Mouse (Mus musculus) kidney, postnatal 25 days (tissue): ENCODE results near the gene Itsn1.
A peak's percentile ranks its signal among the peaks of the same experiment; 100 is the strongest.

Source experiments
- DNase-seq, 2 experiments: peaks; one replicate each; pipeline ENCODE4 v3.0.0; 2021; ENCODE audit warnings: mixed read lengths in 2 of 2

Itsn1 gene

DNA sequence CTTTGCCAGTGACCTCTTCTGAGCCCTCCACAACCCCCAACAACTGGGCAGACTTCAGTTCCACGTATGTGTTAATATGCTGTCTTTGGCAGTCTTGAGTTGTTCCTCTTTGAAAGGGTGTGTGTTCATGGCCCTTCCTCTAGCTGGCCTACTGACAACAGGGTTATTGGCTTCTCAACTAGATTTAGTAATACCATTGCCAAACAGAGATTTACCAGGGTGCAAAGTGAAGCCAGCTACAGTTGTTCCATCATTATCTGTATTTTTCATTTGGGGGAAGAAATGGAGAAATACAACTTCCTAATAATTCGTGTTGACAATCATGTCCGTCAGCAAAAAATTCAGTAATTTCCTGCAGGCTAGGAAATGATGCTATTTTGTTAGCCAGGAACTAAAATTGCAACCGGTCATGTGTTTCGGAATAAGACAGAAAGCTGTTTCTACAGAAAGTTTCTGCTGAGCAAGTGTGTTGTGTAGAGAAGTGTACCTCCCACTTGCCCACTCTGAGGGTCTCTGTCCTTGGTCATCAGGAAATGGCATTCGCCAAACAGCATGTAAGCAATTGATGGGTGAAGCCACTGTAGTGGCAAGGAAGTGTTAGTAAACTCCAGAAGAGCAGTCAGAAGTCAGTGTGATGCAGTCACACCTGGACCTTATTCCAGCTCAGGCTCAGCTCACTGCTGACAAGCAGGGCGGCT is 120.0 kb downstream of the Itsn1 start:
- no peak for DNase-seq

DNA sequence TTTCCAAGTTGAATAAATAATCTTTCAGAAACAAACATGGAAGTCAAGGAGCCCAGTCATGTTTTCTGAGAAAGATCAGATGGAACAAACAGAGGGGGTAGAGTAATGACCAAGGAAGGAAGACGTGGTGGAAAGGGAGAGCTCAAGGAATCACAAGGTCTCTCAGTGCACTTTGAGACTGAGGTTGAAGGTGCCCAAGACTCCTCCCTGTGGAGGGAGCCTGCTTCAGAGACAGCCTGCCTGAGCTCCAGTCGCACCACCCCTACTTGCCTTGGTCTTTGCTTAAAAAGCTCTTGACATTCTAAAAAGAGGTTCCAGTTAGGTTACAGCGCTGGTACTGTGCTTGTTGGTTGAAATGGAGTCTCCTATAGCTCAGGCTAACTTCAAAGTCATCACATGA is 121.1 kb downstream of the Itsn1 start:
- DNase-seq, result peak in 1 of 2 experiments; percentile 56

DNA sequence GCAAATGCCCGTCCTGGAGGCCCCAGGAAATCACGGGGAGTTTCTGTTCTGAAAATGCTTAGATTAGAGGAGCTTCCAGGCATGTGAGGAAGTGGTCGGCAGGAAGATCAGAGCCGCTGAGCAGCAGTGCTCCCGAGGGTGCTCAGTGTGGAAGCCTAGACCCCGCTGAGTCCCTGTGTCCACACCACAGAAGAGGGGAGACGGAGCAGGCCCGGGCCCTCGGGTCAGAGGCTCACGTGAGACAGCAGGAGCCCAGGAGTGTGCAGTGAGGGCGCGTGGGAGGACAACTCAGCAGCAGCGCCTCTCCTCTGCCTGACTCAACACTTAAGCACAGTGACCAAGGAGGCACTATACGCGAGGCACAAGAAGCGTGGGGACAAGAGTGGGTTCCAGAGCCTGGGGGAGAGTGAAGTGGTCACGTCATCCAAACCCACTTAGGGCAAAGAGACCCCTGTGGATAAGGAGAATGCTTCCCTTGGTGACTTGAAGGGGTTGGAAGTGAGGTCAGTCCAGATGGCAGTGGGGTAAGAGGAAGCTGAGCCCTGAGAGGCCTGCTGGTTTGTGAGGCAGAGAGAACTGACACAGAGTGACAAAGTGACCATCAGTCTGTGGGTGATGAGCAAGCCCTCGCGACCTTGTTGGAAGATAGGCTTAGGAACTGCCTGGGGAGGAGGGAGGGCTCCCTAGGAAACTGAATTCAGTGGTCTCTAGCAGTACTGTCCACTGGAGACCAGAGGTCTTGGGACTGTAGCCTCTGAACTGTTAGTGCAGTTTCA is 122.6 kb downstream of the Itsn1 start:
- no peak for DNase-seq

DNA sequence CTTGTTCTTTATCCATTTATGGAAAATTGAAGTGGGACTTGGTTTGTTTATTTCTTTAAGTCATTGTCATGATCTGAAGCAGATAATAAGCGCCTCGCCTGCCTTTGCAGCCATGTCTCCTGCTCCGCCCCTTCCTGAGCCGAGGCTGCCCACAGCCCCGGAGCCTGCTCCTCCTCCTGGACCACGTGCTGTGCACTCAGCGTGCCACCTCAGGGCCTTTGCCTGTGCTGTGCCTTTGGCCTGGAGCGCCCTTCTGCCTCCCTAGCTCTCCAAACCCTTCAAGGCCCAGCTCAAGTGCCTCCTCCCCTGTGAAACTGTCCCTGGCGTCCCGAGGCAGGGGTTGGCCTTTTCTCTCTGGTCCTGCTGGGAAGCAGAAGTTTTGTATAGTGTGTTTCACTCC is 123.7 kb downstream of the Itsn1 start:
- no peak for DNase-seq

DNA sequence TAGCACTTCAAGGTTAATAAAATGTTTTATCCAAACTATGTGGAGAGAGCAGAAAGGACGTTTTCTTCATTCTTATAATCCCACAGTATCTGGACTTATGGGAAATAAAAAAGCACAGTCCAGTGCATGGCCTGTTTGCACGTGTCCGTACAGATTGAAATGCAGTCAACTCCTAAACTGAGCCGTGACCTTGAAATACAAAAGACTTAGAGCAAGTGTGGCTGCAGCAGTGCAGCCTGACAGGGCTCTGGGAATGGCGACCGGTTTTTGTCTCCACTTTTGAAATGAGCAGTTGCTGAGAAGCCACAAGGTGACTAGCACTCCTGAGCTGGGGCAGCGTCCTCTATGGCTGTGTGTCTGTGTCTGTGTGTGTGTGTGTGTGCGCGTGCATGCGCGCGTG is 124.1 kb downstream of the Itsn1 start:
- no peak for DNase-seq

DNA sequence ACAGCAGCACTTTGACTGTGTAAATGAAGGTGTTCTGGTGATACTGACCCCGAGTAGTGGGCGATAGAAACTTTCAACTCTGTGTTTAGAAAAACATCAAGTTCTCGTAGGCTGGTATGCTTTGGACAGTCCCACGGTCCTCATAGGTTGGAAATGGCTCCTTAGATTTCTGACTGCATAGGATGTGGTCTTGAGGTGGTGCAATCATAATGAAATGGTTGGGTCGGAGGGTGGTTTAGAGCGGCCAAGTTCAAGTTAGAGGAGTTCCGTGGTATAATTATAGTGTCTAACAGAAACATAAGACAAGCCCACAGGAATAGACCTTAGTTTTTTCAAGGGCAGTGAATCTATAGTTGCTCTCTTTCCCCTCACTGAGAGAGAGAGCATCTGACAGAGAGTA is 129.6 kb downstream of the Itsn1 start:
- DNase-seq, result no peak

DNA sequence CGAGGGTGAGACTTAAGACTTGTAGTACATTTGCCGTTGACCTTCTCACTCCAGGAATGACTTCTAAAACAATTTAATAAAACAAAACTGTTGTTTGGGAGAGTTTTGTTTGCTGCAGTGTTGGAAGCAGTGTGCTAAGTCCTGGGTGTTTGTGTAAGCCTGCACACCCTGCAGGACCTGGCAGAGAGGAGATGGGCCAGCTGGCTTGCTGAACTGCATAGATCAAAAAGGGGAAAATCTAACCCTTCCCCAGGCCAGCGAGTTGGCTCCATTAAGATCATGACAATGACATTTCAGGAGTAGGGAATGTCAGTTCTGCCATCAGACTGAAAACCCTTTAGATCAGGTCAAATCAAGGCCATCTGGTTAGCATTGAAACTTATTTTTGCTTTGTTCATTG is 130.1 kb downstream of the Itsn1 start:
- DNase-seq, result no peak

DNA sequence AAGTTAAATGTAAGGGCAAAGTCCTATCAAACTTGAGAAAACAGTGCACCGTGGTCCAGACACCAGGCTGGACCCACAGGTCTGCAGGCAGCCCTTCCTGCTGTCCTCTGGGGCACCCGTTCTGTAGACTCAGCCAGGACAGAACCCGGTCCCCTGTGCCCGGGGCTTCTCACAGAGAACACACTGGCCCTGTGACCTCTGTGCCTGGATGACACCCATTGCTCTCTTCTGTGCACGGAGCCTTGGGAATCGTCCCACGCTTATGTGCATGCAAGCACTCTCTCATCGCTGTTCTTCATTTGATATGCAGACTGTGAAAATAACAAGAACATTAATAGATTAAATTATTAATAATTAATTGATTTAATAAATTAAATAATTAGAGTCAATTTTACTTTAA is 130.9 kb downstream of the Itsn1 start:
- DNase-seq, result no peak

DNA sequence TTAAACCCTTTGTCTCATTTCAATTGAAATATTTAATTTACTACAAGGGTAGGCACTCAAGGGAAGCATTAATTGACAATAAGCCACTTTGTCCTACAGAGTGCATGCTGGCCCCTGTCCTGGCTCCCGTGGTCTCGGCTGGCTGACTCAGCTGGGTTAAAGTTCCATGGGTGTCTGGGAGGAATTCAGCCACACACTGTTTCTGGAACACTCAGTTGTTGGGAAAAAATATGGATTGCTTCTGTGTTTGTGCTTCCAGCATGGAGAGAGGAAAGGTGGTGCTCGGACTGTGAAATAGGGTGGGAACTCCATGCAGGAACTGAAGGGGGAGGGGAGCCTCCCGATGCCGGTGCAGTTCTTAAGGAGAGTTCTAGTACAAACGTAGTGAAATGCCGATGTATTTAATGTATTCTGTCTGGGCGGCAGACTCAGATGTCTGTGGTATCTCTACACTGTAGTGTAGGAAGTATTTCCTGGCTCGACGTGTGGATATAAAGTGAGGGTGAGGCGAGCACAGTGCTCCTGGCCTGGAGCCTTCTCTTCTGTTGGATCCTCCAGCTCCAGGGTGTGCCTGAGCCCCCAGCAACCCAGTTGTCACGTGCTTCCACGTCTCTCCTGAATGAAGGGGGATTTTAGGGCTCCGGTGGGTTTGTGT is 131.5 kb downstream of the Itsn1 start:
- peak; percentile 65 to 78 for DNase-seq

DNA sequence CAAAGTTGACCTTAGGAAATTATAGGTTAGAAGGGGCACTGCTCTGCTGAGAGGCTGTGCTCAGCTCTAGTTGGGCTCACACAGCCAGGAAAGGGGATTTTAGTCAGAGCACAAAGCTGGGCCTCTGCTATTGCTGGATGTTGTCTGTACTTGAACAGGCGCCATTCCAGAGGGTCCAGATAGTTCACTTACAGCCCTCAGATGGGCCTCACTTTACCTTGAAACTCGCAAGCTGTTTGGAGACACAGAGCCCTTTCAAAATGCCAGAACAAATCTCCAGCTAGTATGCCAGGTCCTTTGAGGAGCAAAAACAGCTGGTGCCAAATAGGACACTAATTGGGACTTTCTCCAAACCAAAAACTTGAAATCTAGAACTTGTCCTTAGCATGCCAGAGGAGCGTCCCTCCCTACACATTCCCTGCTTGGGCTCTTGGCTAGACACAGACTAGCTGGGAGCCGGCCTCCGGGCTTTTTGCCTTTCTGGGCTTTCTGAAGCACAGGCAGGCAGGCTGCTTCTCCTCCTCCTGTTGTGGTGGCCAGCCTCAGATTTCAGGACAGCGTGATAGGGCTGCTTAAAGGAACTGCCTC is 132.8 kb downstream of the Itsn1 start:
- peak; percentile 43 to 56 for DNase-seq

DNA sequence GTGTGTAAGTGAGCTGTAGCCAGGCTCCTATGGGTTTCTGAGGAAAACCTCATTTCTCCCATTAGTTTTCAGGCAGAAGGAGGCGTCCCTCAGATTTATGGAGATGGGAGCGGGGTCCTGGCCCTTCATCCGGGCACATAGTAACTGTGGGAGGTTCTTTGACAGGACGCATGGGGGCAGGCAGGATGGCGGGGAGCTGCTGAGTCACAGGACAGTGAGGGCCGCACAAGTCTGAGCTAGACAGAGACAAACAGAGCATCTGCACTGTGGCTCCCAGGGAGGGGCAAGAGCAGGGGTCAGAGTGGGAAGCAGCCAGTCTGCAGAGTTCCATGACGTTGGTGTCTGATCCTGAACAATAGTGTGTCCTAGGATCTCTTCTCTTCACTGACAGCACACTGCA is 133.8 kb downstream of the Itsn1 start:
- peak; percentile 54 to 80 for DNase-seq

DNA sequence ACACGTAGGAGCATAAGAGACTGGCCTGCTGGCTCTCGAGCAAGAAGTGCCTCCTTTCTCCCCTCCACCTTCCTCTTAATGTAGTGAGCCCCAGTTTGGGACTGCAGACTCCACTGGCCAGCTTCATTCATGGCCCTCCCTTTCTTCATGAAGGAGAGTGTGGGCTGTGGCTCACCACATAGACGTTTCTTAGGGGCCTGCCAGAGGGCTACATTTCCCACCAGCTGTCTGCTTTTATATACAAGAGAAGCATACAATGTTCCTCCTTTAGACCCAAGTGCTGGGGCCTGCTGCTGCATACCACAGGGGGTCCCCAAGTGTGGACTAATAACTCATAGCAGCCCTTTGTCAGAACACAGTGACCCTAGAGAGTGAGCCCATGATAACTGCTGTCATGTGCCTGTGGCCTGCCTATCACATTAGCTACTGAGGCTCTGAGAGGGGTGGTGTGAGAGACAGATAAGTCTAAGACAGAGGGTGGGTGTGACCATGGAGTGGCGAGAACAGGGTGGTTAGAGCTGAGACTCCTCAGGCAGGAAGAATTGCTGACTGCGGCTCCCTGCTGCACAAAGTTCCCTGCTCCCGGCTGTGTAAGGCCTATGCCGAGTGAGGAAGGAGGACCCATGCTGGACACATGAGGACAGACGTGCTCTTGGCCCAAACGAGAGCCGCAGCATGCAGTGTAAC is 135.7 kb downstream of the Itsn1 start:
- DNase-seq, result peak; percentile 30 to 69

DNA sequence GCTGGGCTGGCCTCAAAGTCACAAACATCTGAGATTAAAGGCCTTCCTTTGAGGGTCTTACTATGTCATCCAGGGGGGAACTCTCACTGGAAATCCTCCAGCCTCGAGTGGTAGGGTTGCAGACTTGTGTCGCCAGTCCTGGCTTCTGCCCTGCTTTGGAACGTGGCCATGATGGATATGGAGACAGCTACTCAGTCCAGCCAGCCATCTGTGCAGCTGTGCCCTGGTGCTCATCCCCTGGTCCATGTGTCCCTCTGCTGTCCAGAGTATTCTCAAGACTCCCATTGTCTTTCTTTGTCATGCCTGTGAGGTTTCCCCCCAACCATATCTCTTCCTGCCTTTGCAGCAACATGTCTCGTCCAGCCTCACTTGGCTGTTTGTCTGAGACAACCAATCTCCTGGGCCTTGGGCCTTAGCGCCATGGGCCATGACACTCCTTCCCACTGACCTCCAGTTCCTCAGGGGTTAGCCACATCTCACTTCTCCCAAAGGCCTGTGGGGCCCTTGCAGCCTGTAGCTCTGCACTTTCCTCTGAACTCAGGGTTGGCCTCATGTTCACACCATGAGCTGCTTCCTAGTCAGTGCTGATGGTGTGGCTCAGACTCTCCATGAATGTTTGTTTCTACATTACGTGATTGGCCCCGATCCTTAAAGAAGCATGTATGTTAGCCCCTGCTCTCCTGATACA is 136.6 kb downstream of the Itsn1 start:
- DNase-seq, result no peak

DNA sequence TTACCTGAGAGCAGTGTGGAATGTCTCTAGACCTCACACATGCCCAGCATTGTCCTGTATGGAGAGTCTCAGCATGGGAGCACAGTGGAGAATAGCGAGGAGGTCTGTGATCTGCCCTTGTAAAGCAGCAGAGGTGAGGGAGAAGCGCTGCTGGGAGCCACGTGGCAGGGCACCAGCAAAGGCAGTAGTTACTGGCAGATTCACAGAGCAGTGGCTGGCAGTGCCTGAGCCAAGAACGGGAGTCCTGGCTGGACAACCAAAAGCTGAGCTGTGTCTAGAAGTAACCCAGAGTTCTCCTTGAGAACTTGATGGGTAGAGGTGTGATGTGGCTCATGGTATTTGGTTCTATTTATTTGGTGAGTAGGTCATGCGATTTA is 137.2 kb downstream of the Itsn1 start:
- DNase-seq, result no peak

DNA sequence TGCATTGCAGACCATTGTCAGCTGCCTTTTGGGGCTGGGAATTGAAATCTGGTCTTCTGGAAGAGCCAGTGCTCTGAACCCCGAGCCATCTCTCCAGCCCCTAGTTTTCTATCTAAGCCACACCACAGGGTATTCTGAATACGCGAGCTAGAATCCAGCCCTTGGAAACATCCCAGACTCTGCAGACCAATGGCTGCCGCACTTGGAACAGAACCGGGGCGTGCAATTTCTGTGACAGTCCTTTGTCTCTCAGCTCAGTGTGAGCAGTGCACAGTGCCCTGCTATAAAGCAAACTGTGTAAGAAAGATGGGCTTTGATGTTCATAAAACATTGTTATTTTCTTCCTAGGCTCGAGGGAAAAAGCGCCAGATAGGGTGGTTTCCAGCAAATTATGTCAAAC is 138.6 kb downstream of the Itsn1 start:
- DNase-seq, result no peak

DNA sequence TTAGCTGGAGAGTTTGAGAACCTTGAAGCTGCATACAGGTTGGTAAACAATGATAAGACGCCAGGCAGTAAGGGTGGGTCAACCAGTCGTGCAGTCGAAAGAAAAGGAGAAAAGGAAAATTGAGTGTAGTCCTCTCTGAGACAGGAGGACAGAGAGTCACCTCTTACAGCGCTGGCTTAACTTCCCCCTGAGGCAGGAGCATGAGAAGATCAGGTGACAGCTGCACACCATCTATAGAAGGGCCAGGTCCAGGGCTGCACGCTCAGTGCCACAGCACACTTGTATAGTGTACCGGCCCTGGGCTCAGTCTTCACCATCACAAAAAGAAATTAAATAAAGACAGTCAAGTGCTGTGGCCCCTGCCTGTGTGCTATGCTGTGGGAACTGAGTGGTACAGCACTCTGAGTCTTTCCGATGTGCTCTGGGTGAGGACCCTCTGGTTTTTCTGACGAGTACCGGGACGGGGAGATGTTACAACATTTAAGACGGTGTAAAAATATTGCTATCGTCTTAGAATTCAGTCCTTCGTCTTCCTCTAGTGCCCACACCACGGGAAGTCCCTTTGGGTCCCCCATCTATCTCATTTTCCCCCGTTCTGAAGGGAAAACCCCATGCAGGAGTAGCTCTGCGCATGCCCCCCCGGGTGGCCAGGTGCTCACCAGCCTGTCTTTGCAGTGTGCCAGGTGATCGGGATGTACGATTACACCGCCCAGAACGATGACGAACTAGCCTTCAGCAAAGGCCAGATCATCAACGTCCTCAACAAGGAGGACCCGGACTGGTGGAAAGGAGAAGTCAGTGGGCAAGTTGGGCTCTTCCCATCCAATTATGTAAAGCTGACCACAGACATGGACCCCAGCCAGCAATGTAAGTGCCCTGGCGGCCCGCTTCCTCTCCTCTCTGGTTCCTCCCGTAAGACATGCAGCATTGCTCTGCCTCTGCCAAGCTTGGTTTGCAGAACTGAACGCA is 140.1 kb downstream of the Itsn1 start:
- DNase-seq, result peak; percentile 46 to 64

DNA sequence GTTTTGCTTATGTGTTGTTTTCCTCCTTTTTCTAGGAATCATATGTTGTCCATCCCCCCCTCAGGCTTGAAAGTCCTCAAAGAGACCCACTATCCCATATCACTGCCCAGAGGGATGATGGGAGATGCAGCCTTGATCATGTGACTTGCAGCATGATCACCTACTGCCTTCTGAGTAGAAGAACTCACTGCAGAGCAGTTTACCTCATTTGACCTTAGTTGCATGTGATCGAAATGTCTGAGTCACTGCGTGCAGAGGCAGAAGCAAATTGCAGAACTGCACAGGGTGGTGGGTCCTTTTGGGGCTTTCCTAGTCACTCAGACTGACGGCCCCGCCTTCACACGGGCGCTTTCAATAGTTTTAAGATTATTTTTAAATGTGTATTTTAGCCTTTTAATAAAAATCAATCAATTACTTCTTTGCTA is 141.1 kb downstream of the Itsn1 start:
- no peak for DNase-seq

DNA sequence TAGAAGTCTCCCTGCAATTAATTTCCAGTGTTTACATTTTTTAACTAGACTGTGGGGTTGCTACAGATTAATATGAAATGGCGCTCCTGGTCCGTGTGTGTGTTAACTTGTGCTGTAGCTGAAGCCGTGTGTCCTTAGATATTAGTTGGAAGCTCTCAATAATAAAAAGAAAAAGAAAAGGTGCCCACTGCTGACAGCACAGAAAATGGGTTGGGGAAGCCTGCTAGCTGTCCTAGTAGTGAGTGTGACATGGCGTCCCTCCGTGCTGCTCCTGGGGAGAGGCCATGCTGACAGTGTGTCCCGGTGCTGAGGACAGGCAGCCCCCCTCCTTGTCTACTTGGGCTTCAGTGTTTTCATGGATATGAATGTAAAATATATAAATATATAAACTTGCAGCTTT is 142.1 kb downstream of the Itsn1 start:
- DNase-seq, result no peak

DNA sequence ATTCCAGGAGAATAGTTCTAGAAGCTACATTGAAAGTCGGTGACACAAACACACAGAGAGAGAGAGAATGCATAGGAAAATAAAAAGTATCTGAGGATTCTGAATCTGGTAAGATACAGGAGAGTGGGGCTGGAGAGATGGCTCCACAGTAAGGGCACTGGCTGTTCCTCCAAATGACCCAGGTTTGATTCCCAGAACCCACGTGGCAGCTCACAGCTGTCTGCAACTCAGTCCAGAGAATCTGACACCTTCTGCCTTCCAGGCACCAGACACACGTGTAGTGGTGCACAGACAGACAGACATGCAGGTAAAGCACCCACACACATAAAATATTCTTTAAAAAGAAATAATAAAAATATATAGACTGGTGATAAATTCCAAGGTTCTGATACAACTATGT is 144.6 kb downstream of the Itsn1 start:
- no peak for DNase-seq

DNA sequence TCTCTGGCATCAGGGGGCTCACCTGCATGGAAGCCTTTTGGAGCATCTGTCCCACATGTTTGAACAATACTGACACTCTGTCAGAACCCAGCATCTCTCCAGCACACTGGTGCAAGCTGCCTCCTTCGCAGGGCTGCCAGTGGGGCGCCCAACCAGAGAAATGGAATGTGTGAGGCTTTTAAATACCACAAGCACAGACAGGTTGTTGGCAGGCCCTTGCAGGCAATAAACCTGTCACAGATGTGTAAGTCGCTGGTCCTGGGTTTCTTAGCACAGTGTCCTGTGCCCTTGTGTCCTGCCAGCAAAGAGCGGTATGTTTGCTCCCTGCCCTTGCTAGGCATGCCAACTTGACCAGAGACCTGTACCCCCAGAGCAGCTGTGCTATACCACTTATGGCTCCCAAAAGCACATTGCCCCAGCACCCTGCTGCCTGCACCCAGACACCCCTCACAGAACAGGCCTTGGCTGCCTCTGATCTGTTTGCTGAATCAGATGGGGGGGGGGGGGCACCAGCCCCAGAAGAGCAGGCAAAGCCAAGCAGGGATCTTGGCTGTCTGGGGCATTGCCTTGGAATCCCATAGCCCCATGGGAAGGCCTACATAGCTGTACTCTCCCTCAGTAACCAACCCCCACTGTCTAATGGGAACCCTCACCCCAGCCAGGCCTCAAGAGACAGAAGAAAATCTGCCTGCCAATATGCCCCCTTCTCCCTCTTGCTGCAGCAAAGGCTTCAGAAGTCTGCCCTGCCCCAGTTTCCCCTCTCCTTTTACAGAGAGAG is 146.7 kb downstream of the Itsn1 start:
- peak; percentile 31 to 61 for DNase-seq
